Mouse (Mus musculus) testis, adult 2 months (tissue): ENCODE results near the gene Aloxe3. TPM values are rescaled to one million over a fixed set of nuclear protein-coding genes. Genes with fewer than 3 reads are reported as not detected.

ENCODE experiments used
- H3K27ac ChIP-seq: fragments of 200-500 bp; 2 replicates; pipeline ENCODE4 v1.5.1; 2012; ENCODE audit warnings: low read depth, low read length; ENCODE audit not compliant: control insufficient read depth, insufficient read depth
- H3K27me3 ChIP-seq: fragments of 200-500 bp; 2 replicates; pipeline ENCODE4 v1.6.1; 2012; ENCODE audit warnings: mild to moderate bottlenecking, low read length, moderate library complexity; ENCODE audit not compliant: control insufficient read depth, insufficient read depth
- H3K36me3 ChIP-seq: fragments of 200-500 bp; 2 replicates; pipeline ENCODE4 v1.6.1; 2012; ENCODE audit warnings: mild to moderate bottlenecking, low read length; ENCODE audit not compliant: control insufficient read depth, insufficient read depth
- H3K4me1 ChIP-seq: fragments of 200-500 bp; 2 replicates; pipeline ENCODE4 v1.6.1; 2012; ENCODE audit warnings: low read length; ENCODE audit not compliant: control insufficient read depth, insufficient read depth
- H3K4me3 ChIP-seq: fragments of 200-500 bp; 2 replicates; pipeline ENCODE4 v1.5.1; 2012; ENCODE audit warnings: low read depth, mild to moderate bottlenecking, low read length, moderate library complexity, mixed read lengths; ENCODE audit not compliant: control insufficient read depth
- CTCF ChIP-seq: fragments of 200-500 bp; IDR thresholded peaks from 2 replicates; pipeline ENCODE4 v1.5.1; 2012; ENCODE audit warnings: low read depth, mild to moderate bottlenecking, inconsistent platforms, low read length, moderate library complexity; ENCODE audit not compliant: control insufficient read depth, insufficient read depth, insufficient replicate concordance
- POLR2A ChIP-seq: fragments of 200-500 bp; IDR thresholded peaks from 2 replicates; pipeline ENCODE4 v1.6.1; 2012; ENCODE audit warnings: low read depth, mild to moderate bottlenecking, inconsistent platforms, low read length, moderate library complexity; ENCODE audit not compliant: control insufficient read depth
- polyA plus RNA-seq: library from polyadenylated mRNA; depleted of rRNA; stranded (reverse); fragments of >200 nt; gene quantifications from 2 replicates; pipeline ENCODE4 v1.2.3, GENCODE M21; 2012

The Aloxe3 gene
- polyA plus RNA-seq, 1 experiment: 6.1 TPM

DNA sequence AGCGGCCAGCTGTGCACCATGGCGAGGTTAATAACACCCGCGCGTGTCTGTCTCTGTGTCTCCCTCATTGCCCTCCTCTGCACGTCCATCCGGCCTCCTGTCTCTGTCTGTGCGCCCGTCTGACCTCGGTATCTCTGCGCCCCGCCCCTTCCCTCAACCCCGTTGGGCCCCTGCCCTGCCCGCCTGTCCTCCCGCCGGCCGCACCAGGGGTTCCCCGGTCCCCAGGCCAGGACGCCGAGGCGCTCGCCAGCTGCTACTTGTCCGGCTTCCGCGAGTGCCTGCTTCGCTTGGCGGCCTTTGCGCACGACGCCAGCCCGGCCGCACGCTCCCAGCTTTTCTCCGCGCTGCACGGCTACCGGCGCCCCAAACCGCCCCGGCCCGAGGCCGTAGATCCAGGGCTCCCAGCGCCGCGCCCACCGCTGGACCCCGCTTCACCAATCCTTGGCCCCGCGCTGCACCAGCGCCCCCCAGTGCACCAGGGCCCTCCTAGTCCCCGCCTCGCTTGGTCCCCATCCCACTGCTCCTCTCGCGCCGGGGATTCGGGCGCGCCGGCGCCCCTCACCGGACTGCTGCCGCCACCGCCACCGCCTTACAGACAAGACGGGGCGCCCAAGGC is 3.3 kb upstream of the Aloxe3 start, which contains the start of gene 9130213A22Rik:
Gene 9130213A22Rik, minus strand, starts transcription at position 254 of the 616 bp plus-strand sequence.
- no peaks in the 10 kb centered on the region for H3K36me3 ChIP-seq
- peaks cover 52% of the 10 kb centered on the region for H3K4me1 ChIP-seq
- TF ChIP-seq POLR2A: no peak
- TF ChIP-seq CTCF: peak; percentile 21; the same call in 1 of the 2 replicates
- no peaks in the 10 kb centered on the region for H3K27me3 ChIP-seq
- H3K4me3 ChIP-seq: peak within 1 kb of the TSS; percentile 90
- H3K27ac ChIP-seq: peak within 1 kb of the TSS; percentile 9

DNA sequence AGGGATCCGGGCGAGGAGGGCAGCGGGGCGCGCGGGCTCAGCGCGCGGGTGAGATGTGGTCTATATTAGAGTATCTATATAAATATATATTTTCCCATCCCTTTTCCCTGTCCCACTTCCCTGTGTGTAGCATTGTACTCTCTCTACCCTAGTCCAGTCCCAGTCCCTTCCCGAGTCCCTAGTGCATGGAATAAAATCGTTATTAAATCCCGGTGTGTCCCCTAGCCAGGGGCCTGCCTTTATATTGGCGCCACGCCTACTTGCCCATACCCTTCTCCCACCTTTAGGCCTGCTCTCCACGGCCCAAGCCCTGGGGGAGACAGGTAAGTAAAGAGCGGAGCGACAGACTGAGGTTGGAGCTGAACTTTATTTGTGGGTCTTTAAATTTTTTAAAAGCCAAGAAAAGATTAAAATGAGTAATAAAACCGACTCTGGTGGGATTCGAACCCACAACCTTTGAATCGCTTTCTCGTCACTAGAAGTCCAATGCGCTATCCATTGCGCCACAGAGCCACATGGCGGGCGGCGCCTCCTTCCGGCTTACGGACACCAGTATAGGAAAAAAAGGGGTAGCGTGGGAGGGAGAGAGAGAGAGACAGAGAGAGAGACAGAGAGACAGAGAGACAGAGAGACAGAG is 2.5 kb upstream of the Aloxe3 start:
- H3K27me3 ChIP-seq: no peaks in the 10 kb centered on the region
- H3K4me1 ChIP-seq: peaks cover 45% of the 10 kb centered on the region
- no peak overlapping the region; the same call in 1 of the 2 replicates for H3K27ac ChIP-seq
- H3K4me3 ChIP-seq: peak overlapping the region; percentile 90
- TF ChIP-seq CTCF: no peak
- no peak for TF ChIP-seq POLR2A
- no peaks in the 10 kb centered on the region for H3K36me3 ChIP-seq

DNA sequence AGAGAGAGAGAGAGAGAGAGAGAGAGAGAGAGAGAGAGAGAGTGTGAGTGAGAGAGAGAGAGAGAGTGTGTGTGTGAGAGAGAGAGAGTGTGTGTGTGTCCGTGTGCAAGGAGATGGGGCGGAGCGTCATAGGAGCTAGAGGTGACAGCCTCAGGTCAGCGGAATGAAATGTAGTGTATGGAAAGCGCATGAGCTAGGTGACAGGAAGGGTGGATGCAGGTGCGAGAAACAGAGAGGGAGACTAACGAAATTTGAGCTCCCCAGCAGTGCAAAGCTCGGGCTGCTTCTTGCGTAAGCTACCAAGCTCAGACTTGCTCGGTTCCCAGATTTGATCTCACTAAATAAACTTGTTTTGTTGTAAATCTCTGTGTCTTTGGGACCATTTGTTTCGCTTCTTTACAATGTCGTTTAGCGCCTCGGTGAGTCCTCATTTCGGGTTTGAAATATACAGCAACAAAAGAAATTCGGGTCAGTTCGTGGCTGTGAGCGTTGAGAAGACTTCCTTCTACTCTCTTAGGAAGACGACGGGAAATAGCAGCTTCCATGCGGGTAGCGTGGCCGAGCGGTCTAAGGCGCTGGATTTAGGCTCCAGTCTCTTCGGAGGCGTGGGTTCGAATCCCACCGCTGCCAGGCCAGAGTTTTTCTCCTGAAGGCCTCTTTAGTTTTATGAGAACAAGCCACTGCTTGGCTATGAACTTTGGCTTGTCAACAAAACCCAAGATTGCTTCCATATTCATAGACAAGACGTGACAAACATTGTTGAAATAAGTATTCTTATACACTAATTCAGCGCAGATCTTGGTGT is 1.8 kb upstream of the Aloxe3 start:
- H3K27ac ChIP-seq: peak overlapping the region; percentile 71
- TF ChIP-seq POLR2A (no peak), CTCF (no peak)
- H3K4me3 ChIP-seq: peak overlapping the region; percentile 90
- no peaks in the 10 kb centered on the region for H3K27me3 ChIP-seq
- peaks cover 40% of the 10 kb centered on the region for H3K4me1 ChIP-seq
- H3K36me3 ChIP-seq: no peaks in the 10 kb centered on the region

DNA sequence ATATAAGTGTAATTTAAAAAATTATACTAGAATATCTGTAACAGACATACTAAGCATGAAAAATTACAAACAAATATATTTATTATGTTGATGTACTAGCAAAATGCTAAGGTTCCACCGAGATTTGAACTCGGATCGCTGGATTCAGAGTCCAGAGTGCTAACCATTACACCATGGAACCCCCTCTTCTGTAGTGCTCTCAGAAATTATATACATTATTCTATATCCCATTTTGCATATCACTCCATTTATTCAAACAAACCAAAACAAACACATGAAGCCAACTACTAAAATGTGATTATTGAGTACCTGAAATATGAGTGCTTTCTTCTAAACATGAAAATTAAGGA is 1.2 kb upstream of the Aloxe3 start:
- TF ChIP-seq CTCF (no peak), POLR2A (no peak)
- Histone ChIP-seq H3K27me3 (no peaks in the 10 kb centered on the region), H3K4me1 (peaks cover 34% of the 10 kb centered on the region)

DNA sequence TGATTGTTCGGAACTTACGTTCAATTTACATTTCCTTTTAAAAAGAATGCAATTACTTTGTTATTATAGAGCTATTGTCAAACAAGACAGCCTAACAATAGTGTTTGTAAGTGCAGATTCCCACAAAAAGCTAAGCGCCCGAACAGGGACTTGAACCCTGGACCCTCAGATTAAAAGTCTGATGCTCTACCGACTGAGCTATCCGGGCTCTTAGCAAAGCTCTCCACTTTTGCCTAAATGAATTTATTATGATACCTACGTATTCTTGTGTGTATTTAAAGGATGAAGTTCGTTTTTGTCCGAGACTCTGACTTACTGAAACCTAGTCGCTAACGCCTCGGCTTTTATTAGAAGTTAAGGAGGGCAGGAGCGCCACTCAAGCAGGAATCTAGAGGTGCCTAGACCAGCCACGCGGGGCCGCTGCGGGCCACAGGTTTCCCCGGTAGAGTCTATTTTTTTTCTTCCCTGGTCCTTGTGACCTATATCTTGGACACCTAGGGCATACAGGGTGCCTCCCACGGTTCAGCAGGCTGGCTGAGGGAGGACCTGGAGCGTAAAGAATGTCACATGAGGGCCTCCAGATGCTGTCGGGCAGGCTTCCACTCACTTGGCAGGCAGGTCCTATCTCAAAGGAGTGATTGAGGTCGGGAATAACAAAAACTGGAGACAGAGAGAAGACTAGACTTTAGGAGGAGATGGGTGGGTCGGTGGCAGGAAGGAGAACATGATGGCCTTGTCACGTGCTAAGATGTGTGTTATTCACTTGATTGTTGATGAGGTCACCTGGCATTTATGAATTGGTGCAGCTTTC is 450 bp upstream of the Aloxe3 start:
- no peaks in the 10 kb centered on the region for H3K27me3 ChIP-seq
- H3K4me1 ChIP-seq: peaks cover 30% of the 10 kb centered on the region
- H3K4me3 ChIP-seq: peak overlapping the region; percentile 59
- H3K36me3 ChIP-seq: no peaks in the 10 kb centered on the region
- TF ChIP-seq POLR2A (no peak), CTCF (no peak)
- no peak overlapping the region for H3K27ac ChIP-seq

More for the DNA sequence above, 1.2 kb upstream of the Aloxe3 start:
- Histone ChIP-seq H3K36me3 (no peaks in the 10 kb centered on the region), H3K27ac (no peak overlapping the region), H3K4me3 (no peak overlapping the region)

DNA sequence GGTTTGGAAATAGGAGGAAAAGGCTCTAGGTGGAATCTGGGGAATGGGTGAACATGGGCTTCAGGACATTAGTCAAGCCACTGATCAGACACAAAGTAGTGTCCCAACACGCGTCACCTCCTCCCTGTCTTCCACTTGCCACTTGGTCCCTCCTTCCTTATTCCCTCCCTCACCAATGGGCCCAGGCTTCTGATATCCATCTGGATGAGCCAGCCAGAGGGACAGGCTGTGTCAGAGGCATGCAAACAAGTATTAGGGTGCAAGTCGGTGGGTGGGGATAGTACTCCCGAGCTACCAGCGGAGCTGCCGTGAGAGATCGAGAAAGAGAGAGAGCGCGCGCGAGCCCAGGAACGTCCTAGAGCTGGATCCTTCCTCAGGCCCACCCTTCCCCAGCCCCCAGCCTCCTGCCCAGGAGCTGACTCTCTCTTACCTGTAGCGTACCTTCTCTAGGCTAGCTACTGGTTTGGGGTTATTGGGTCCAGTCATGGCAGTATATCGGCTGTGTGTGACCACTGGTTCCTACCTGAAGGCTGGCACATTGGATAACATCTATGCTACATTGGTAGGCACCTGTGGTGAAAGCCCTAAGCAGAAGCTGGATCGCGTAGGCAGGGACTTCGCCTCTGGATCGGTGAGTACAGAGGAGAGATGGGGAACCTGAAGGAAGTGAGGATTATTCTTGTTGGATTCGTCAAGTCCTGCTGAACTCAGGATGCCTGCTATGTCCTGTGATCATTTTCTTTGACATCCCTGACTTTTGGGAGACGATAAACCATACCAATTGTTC is 416 bp downstream of the Aloxe3 start:
- TF ChIP-seq CTCF (no peak), POLR2A (no peak)
- H3K4me1 ChIP-seq: peaks cover 24% of the 10 kb centered on the region
- H3K27ac ChIP-seq: no peak overlapping the region
- peak overlapping the region; percentile 59 for H3K4me3 ChIP-seq
- no peaks in the 10 kb centered on the region for H3K27me3 ChIP-seq
- H3K36me3 ChIP-seq: no peaks in the 10 kb centered on the region

DNA sequence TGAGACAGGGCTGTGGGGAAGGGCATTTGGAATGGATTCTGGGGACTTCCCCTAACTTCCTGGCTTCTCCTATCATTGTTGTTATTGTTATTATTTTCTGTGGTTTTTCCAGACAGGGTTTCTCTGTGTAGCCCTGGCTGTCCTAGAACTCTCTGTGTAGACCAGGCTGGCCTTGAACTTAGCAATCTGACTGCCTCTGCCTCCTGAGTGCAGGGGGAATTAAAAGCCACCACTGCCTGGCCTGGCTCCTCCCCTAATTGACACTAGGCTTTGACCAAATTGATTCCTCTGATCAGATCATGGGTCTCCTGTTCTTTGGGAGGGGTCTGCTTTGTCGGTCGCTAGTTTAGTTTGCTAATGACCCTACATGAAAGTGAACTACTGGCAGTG is 1.0 kb downstream of the Aloxe3 start:
- no peak overlapping the region for H3K4me3 ChIP-seq
- TF ChIP-seq POLR2A (no peak), CTCF (no peak)
- no peaks in the 10 kb centered on the region for H3K27me3 ChIP-seq
- peaks cover 19% of the 10 kb centered on the region for H3K4me1 ChIP-seq
- H3K27ac ChIP-seq: no peak overlapping the region
- no peaks in the 10 kb centered on the region for H3K36me3 ChIP-seq
